Mouse (Mus musculus): ENCODE data around the gene Tmc4. TPM values are rescaled to one million over a fixed set of nuclear protein-coding genes. Genes with fewer than 3 reads are reported as not detected.
"Not testable (repeated sequence)": the region's sequence is repeated elsewhere in the genome, so short reads cannot be mapped to it uniquely, and the experiment has no call there.

The Tmc4 gene
- total RNA-seq (2014; rRNA removed) (4.0 and 8.2 TPM in 2 replicates), polyA plus RNA-seq (2015; fragmentation: Nextera tagmentation; extraction: Ambion mirVana) (3.7 and 4.2 TPM in 2 replicates)

DNA sequence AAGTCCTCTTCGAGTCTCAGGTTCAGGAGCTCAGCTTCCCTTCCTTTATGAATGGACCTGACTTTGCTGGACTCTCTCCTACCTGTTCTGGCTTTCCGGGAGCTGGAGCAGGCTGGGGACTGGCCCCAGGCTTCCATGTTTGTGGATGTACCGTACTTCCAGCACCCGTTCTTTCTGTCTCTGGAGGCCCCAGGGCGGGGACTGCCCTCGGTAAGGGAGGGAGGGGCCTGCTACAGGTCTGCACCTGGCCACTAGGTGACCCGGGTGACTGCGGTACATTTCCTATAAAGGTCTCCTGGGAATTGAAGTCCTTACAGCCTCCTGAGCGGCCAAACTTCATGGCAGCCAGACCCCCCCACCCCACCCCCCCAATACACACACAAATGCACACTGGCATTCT is at the start of gene Tmc4:
Gene Tmc4, minus strand, starts transcription at position 212 of the 400 bp plus-strand sequence.
- 55% methylated on average over 9 of the region's 9 CpGs for WGBS
- no peak within 1 kb of the TSS for H3K9ac ChIP-seq (replicated peaks; ENCODE audit: low read length, poor library complexity, severe bottlenecking)
- no peaks in the 10 kb centered on the region for H3K9me3 ChIP-seq (ENCODE audit: low read length)
- H3K4me2 ChIP-seq (ENCODE audit: low read depth, low read length, poor library complexity, severe bottlenecking) = no peak within 1 kb of the TSS
- no peaks in the 10 kb centered on the region for H3K27me3 ChIP-seq (ENCODE audit: insufficient read depth, low read length)
- peaks cover 8% of the 10 kb centered on the region; the same call in 1 of the 2 replicates for H3K36me3 ChIP-seq (ENCODE audit: insufficient read depth, low read length)
- DNase-seq (ENCODE audit: low spot score) (no peak), ATAC-seq (ENCODE audit: low FRiP score) (no peak)
- no peaks in the 10 kb centered on the region for H3K4me1 ChIP-seq (ENCODE audit: insufficient read depth, low read length)
- H3K27ac ChIP-seq (ENCODE audit: low read depth, low read length) = no peak within 1 kb of the TSS
- no peak for TF ChIP-seq CTCF (IDR thresholded peaks at IDR 0.05)
- no peak within 1 kb of the TSS for H3K4me3 ChIP-seq (ENCODE audit: low read depth, low read length)

DNA sequence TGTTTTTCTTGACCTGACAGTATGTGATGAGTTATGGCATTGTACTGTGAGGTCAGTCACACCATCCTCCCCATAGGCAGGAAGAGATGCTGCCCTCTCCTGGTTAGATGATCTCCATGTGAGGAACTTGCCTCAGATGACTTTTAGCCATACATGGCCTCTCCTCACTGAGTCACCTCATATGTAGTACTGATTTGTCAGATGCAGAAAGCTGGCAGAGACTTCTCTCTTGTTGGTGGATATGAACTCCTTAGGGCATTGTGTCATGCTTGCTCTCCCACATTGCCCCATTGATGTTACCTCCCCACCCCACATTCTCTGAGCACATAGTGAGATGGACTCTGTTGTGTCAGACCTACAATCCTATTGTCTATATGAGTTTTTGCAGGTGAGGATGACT is 48.1 kb upstream of the Tmc4 start:
- H3K9me3 ChIP-seq (ENCODE audit: low read length); ATAC-seq (ENCODE audit: low FRiP score); H3K9ac ChIP-seq (replicated peaks; ENCODE audit: low read length, poor library complexity, severe bottlenecking); H3K27ac ChIP-seq (ENCODE audit: low read depth, low read length); H3K4me2 ChIP-seq (ENCODE audit: low read depth, low read length, poor library complexity, severe bottlenecking); H3K4me3 ChIP-seq (ENCODE audit: low read depth, low read length); H3K27me3 ChIP-seq (ENCODE audit: insufficient read depth, low read length); DNase-seq (ENCODE audit: low spot score); H3K36me3 ChIP-seq (ENCODE audit: insufficient read depth, low read length); H3K4me1 ChIP-seq (ENCODE audit: insufficient read depth, low read length): not testable (repeated sequence)

DNA sequence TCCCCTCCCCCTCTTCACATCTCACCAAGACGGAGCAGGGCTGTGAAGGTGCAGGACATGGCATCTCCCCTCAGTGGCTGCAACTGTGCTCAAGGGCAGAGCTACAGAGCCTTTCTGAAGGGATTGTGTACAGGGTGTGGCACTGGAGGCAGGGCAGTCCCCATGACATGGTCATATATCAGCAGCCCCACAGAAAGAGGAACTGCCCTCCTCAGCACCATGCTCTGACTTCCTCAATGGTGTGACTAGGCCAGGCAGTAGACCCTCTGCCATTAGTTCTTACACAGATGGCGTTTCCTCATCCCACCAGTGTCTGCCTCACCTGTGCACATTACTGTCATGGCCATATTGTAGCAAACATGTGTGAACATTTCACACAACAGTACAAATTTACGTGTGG is 42.9 kb upstream of the Tmc4 start, which contains the start of gene Pirb:
Gene Pirb, minus strand, starts transcription at position 124 of the 400 bp plus-strand sequence.
- not testable (repeated sequence) for ATAC-seq (ENCODE audit: low FRiP score); H3K27ac ChIP-seq (ENCODE audit: low read depth, low read length); H3K4me2 ChIP-seq (ENCODE audit: low read depth, low read length, poor library complexity, severe bottlenecking)

DNA sequence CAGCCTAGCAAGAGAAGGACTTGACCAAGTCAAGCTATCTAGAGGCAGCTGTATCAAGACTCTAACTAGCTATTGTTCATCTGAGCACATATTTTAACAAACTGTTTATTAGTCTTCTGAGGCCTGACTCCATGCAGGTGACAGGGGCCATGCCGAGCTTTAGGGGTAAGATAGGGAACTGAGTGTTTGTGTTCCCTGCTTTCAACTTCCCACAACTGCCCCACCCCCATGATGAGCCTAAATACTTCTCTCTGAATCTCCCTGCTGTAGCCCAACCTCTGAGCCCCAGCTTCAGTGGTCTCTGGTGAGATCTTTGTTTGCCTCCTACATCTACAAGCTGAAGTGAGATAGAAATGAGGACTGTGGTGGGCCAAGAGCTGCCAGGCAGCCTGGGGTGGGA is 37.9 kb upstream of the Tmc4 start:
- H3K4me1 ChIP-seq (ENCODE audit: insufficient read depth, low read length) = no peaks in the 10 kb centered on the region
- no peaks in the 10 kb centered on the region for H3K36me3 ChIP-seq (ENCODE audit: insufficient read depth, low read length)
- no peak overlapping the region for H3K4me2 ChIP-seq (ENCODE audit: low read depth, low read length, poor library complexity, severe bottlenecking)
- no peak for DNase-seq (ENCODE audit: low spot score)
- H3K9ac ChIP-seq (replicated peaks; ENCODE audit: low read length, poor library complexity, severe bottlenecking) = no peak overlapping the region
- no peak for ATAC-seq (ENCODE audit: low FRiP score)
- H3K27ac ChIP-seq (ENCODE audit: low read depth, low read length) = no peak overlapping the region
- H3K4me3 ChIP-seq (ENCODE audit: low read depth, low read length) = no peak overlapping the region
- no peaks in the 10 kb centered on the region for H3K9me3 ChIP-seq (ENCODE audit: low read length)
- no peak for TF ChIP-seq CTCF (IDR thresholded peaks at IDR 0.05)
- WGBS = 67% methylated on average over 1 of the region's 1 CpGs
- no peaks in the 10 kb centered on the region for H3K27me3 ChIP-seq (ENCODE audit: insufficient read depth, low read length)

More for the DNA sequence above, 42.9 kb upstream of the Tmc4 start, which contains the start of gene Pirb:
- H3K9ac ChIP-seq (replicated peaks; ENCODE audit: low read length, poor library complexity, severe bottlenecking); H3K36me3 ChIP-seq (ENCODE audit: insufficient read depth, low read length); DNase-seq (ENCODE audit: low spot score); H3K4me1 ChIP-seq (ENCODE audit: insufficient read depth, low read length); H3K9me3 ChIP-seq (ENCODE audit: low read length); H3K4me3 ChIP-seq (ENCODE audit: low read depth, low read length); H3K27me3 ChIP-seq (ENCODE audit: insufficient read depth, low read length): not testable (repeated sequence)
- WGBS = no CpG with 5 or more reads among the region's 3 CpGs

DNA sequence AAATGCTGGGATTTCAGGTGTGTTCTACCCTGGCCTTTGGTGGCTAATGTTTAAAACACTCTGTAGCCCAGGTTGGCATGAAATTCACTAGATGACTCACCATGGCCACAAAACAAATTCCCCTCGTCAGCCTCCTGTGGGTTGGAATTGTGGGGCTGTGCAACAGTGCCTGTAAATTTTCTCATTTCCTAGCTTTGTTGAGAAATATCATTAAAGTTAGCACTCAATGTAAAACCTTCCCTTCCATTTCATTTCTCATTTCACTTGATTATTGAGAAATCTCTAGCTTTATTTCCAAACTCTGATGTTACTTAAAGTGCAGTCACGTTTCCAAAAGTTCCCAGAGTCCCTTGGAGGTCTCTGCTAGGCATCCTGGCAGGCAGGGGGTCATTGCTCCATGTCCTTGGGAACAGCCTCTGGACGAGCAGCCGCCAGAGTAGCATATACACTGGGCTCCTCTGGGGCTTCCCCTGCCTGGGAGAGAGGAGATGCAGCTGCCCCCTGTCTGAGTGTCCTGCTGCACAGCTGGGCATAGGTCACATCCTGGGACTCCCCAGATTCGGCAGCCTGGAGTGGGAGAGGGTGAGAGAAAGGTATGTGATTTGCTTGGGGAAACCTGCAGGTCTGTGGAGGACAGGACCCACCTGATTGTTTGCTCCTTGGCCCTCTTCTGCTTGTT is 35.0 kb upstream of the Tmc4 start:
- no peak for ATAC-seq (ENCODE audit: low FRiP score)
- WGBS = 40% methylated on average over 5 of the region's 5 CpGs
- no peak for TF ChIP-seq CTCF (IDR thresholded peaks at IDR 0.05)

DNA sequence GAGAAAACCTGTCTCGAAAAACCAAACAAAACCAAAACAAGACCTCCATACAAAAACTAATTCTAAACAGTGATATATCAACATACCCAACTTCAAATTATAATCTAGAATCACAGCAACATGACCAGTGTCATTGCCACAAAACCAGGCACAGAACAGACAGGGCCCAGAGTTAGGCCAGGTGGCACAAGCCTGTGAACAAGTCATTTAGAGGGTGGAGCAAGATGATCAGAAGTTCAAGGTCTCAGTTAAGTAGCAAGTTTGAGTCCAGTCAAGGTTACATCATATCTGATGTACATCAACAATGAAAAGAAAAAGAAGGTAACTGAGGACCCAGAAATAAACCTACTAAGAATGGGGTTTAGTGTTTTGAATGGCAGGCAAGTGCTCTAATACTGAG is 31.6 kb upstream of the Tmc4 start:
- H3K4me2 ChIP-seq (ENCODE audit: low read depth, low read length, poor library complexity, severe bottlenecking) = no peak overlapping the region
- no peak for TF ChIP-seq CTCF (IDR thresholded peaks at IDR 0.05)
- WGBS = 77% methylated on average over 1 of the region's 1 CpGs
- peaks cover 4% of the 10 kb centered on the region; the same call in 1 of the 2 replicates for H3K36me3 ChIP-seq (ENCODE audit: insufficient read depth, low read length)
- peaks cover 7% of the 10 kb centered on the region; the same call in 1 of the 2 replicates for H3K4me1 ChIP-seq (ENCODE audit: insufficient read depth, low read length)
- no peaks in the 10 kb centered on the region for H3K27me3 ChIP-seq (ENCODE audit: insufficient read depth, low read length)
- DNase-seq (ENCODE audit: low spot score) = no peak
- ATAC-seq (ENCODE audit: low FRiP score) = no peak
- H3K9me3 ChIP-seq (ENCODE audit: low read length) = no peaks in the 10 kb centered on the region
- no peak overlapping the region for H3K27ac ChIP-seq (ENCODE audit: low read depth, low read length)
- no peak overlapping the region for H3K4me3 ChIP-seq (ENCODE audit: low read depth, low read length)
- H3K9ac ChIP-seq (replicated peaks; ENCODE audit: low read length, poor library complexity, severe bottlenecking) = no peak overlapping the region

More for the DNA sequence above, 35.0 kb upstream of the Tmc4 start:
- Histone ChIP-seq H3K36me3 (ENCODE audit: insufficient read depth, low read length) (no peaks in the 10 kb centered on the region), H3K27me3 (ENCODE audit: insufficient read depth, low read length) (no peaks in the 10 kb centered on the region), H3K9ac (replicated peaks; ENCODE audit: low read length, poor library complexity, severe bottlenecking) (no peak overlapping the region), H3K4me1 (ENCODE audit: insufficient read depth, low read length) (no peaks in the 10 kb centered on the region), H3K4me2 (ENCODE audit: low read depth, low read length, poor library complexity, severe bottlenecking) (no peak overlapping the region), H3K27ac (ENCODE audit: low read depth, low read length) (no peak overlapping the region), H3K4me3 (ENCODE audit: low read depth, low read length) (no peak overlapping the region), H3K9me3 (ENCODE audit: low read length) (no peaks in the 10 kb centered on the region)
- DNase-seq (ENCODE audit: low spot score) = no peak

DNA sequence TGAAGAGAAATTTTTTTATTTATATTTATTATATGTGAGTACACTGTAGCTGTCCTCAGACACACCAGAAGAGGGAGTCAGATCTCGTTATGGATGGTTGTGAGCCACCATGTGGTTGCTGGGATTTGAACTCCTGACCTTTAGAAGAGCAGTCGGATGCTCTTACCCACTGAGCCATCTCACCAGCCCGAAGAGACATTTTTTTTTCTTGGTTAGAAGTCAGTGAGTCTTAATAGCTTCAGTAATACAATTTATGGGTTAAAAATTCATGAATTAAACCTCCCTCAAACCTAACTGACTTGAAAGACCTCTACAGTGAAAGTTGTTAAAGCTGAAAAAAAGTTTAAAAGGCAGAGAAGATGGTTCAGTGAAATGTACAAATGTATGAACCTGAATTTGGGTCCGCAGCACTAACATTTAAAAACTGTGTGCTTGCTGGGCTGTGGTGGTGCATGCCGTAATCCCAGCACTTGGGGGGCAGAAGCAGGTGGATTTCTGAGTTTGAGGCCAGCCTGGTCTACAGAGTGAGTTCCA is 31.2 kb upstream of the Tmc4 start:
- not testable (repeated sequence) for H3K27ac ChIP-seq (ENCODE audit: low read depth, low read length); H3K4me1 ChIP-seq (ENCODE audit: insufficient read depth, low read length); ATAC-seq (ENCODE audit: low FRiP score); H3K9ac ChIP-seq (replicated peaks; ENCODE audit: low read length, poor library complexity, severe bottlenecking); H3K4me2 ChIP-seq (ENCODE audit: low read depth, low read length, poor library complexity, severe bottlenecking); H3K4me3 ChIP-seq (ENCODE audit: low read depth, low read length); H3K9me3 ChIP-seq (ENCODE audit: low read length); H3K27me3 ChIP-seq (ENCODE audit: insufficient read depth, low read length); DNase-seq (ENCODE audit: low spot score); H3K36me3 ChIP-seq (ENCODE audit: insufficient read depth, low read length)
- 39% methylated on average over 5 of the region's 5 CpGs for WGBS

Measured in midbrain, postnatal 0 days (tissue).